Mouse (Mus musculus) forebrain, embryonic 14.5 days (tissue): ENCODE data around the gene Exosc2. TPM values are rescaled to one million over a fixed set of nuclear protein-coding genes. Genes with fewer than 3 reads are reported as not detected.
"Not testable (repeated sequence)": the region's sequence is repeated elsewhere in the genome, so short reads cannot be mapped to it uniquely, and the experiment has no call there.

ENCODE experiments used
- ATAC-seq: fragments of 200-750 bp; cut with Nextera tagmentation; 2 replicates; pipeline ENCODE4 v1.8.0; 2017; ENCODE audit warnings: mild to moderate bottlenecking, moderate library complexity
- DNase-seq: peaks from one replicate; pipeline ENCODE4 v3.0.0-alpha.2; 2015; ENCODE audit warnings: low spot score
- H3K27ac ChIP-seq: fragments of 300-500 bp; sonication (generic); 2 replicates; pipeline ENCODE4 v1.5.1; 2014; ENCODE audit warnings: low read depth, mild to moderate bottlenecking, control low read depth, low read length, moderate library complexity
- H3K27me3 ChIP-seq: fragments of 300-500 bp; sonication (generic); replicated peaks from 2 replicates; pipeline ENCODE4 v1.6.1; 2014; ENCODE audit warnings: low read length, control low read depth, mixed read lengths; ENCODE audit not compliant: control insufficient read depth, insufficient read depth
- H3K36me3 ChIP-seq: fragments of 300-500 bp; sonication (generic); 2 replicates; pipeline ENCODE4 v1.6.1; 2014; ENCODE audit warnings: low read length, control low read depth; ENCODE audit not compliant: control insufficient read depth, insufficient read depth
- H3K4me1 ChIP-seq: fragments of 300-500 bp; sonication (generic); 2 replicates; pipeline ENCODE4 v1.6.1; 2014; ENCODE audit warnings: antibody characterized with exemption, low read length, control low read depth; ENCODE audit not compliant: control insufficient read depth, insufficient read depth
- H3K4me2 ChIP-seq: fragments of 300-500 bp; sonication (generic); 2 replicates; pipeline ENCODE4 v1.6.1; 2014; ENCODE audit warnings: mild to moderate bottlenecking, control low read depth, low read length
- H3K4me3 ChIP-seq: fragments of 300-500 bp; sonication (generic); 2 replicates; pipeline ENCODE4 v1.5.1; 2014; ENCODE audit warnings: low read depth, low read length, control low read depth
- H3K9ac ChIP-seq: fragments of 300-500 bp; sonication (generic); 2 replicates; pipeline ENCODE4 v1.6.1; 2014; ENCODE audit warnings: mild to moderate bottlenecking, low read length, control low read depth, moderate library complexity
- H3K9me3 ChIP-seq: fragments of 300-500 bp; sonication (generic); replicated peaks from 2 replicates; pipeline ENCODE4 v1.6.1; 2016; ENCODE audit warnings: low read length, control low read depth, mixed read lengths; ENCODE audit not compliant: control insufficient read depth
- WGBS: fragments of 180-500 bp; shearing (Covaris S2); extraction: QIAGEN DNeasy Blood & Tissue Kit; methylation state at CpG from one replicate; pipeline ENCODE4 v1.1.7; 2014; 5-methylcytosine and 5-hydroxymethylcytosine counted together
- polyA plus RNA-seq: library from polyadenylated mRNA; unstranded; fragments of >200 nt; fragmentation: Nextera tagmentation; extraction: Ambion mirVana; gene quantifications from 2 replicates; pipeline ENCODE4 v1.2.1, GENCODE M21; 2014

The Exosc2 gene
- polyA plus RNA-seq, 1 experiment from 2014 or later, result 32.0 TPM

- Histone ChIP-seq H3K4me2 (no peak overlapping the region), H3K9me3 (no peaks in the 10 kb centered on the region; the same call in 1 of the 2 replicates), H3K27me3 (no peaks in the 10 kb centered on the region; the same call in 1 of the 2 replicates), H3K9ac (no peak overlapping the region), H3K27ac (no peak overlapping the region), H3K36me3 (no peaks in the 10 kb centered on the region), H3K4me1 (no peaks in the 10 kb centered on the region), H3K4me3 (no peak overlapping the region)
- 73% methylated on average over 8 of the region's 8 CpGs for WGBS
- DNase-seq (no peak), ATAC-seq (no peak)
These were observed 7.3 kb upstream of the Exosc2 start for GRCm38 (mm10) chr2:31662939-31663803.

GRCm38 (mm10) chr2:31663804-31664180 lies 6.7 kb upstream of the Exosc2 start:
- Histone ChIP-seq H3K27ac (no peak overlapping the region), H3K36me3 (no peaks in the 10 kb centered on the region), H3K27me3 (no peaks in the 10 kb centered on the region), H3K4me3 (no peak overlapping the region), H3K9ac (no peak overlapping the region), H3K4me2 (no peak overlapping the region), H3K4me1 (no peaks in the 10 kb centered on the region), H3K9me3 (no peaks in the 10 kb centered on the region; the same call in 1 of the 2 replicates)
- ATAC-seq, result no peak
- 96% methylated on average over 1 of the region's 1 CpGs for WGBS
- no peak for DNase-seq

- Histone ChIP-seq H3K9me3 (no peaks in the 10 kb centered on the region), H3K4me2 (no peak overlapping the region), H3K4me3 (no peak overlapping the region), H3K4me1 (peaks cover 2% of the 10 kb centered on the region; the same call in 1 of the 2 replicates), H3K27ac (no peak overlapping the region), H3K36me3 (no peaks in the 10 kb centered on the region), H3K9ac (no peak overlapping the region), H3K27me3 (no peaks in the 10 kb centered on the region)
- DNase-seq, result peak; percentile 41
- no peak for ATAC-seq
- 20% methylated on average over 4 of the region's 4 CpGs for WGBS
These were observed 3.2 kb upstream of the Exosc2 start for GRCm38 (mm10) chr2:31667332-31667731.

- 94% methylated on average over 6 of the region's 6 CpGs for WGBS
- DNase-seq (no peak), ATAC-seq (no peak)
- Histone ChIP-seq H3K27me3 (no peaks in the 10 kb centered on the region), H3K9ac (no peak overlapping the region), H3K4me3 (no peak overlapping the region), H3K4me2 (no peak overlapping the region), H3K36me3 (peaks cover 73% of the 10 kb centered on the region), H3K9me3 (no peaks in the 10 kb centered on the region), H3K27ac (no peak overlapping the region), H3K4me1 (no peaks in the 10 kb centered on the region)
These were observed 8.1 kb downstream of the Exosc2 start for GRCm38 (mm10) chr2:31678641-31679040.

GRCm38 (mm10) chr2:31681051-31681707 lies 10.7 kb downstream of the Exosc2 start:
- not testable (repeated sequence) for H3K4me1 ChIP-seq

GRCm38 (mm10) chr2:31681731-31682235 lies 11.3 kb downstream of the Exosc2 start:
- ATAC-seq, result no peak
- WGBS, result 87% methylated on average over 6 of the region's 6 CpGs
- no peak for DNase-seq
- Histone ChIP-seq H3K36me3 (peaks cover 43% of the 10 kb centered on the region), H3K27ac (no peak overlapping the region), H3K27me3 (no peaks in the 10 kb centered on the region), H3K9me3 (no peaks in the 10 kb centered on the region), H3K4me2 (no peak overlapping the region), H3K4me1 (no peaks in the 10 kb centered on the region), H3K4me3 (no peak overlapping the region), H3K9ac (no peak overlapping the region)

More at GRCm38 (mm10) chr2:31681051-31681707, 10.7 kb downstream of the Exosc2 start:
- H3K9ac ChIP-seq, DNase-seq, ATAC-seq, H3K9me3 ChIP-seq, H3K27ac ChIP-seq, H3K4me3 ChIP-seq, H3K27me3 ChIP-seq, H3K4me2 ChIP-seq: not testable (repeated sequence)
- 89% methylated on average over 15 of the region's 15 CpGs for WGBS
- H3K36me3 ChIP-seq, result peaks cover 49% of the 10 kb centered on the region

- no peaks in the 10 kb centered on the region for H3K4me1 ChIP-seq
- DNase-seq (peak; percentile 88), ATAC-seq (no peak)
- H3K9ac ChIP-seq, result no peak overlapping the region
- H3K27ac ChIP-seq, result no peak overlapping the region
- no peak overlapping the region for H3K4me2 ChIP-seq
- H3K9me3 ChIP-seq, result no peaks in the 10 kb centered on the region
- peaks cover 24% of the 10 kb centered on the region for H3K36me3 ChIP-seq
- WGBS, result 32% methylated on average over 2 of the region's 2 CpGs
- H3K4me3 ChIP-seq, result no peak overlapping the region
- H3K27me3 ChIP-seq, result no peaks in the 10 kb centered on the region
These were observed 13.2 kb downstream of the Exosc2 start for GRCm38 (mm10) chr2:31683666-31684065.

GRCm38 (mm10) chr2:31688074-31688925 lies 17.8 kb downstream of the Exosc2 start, which contains the start of gene Abl1:
Gene Abl1, plus strand, starts transcription at chr2:31688376.
- Histone ChIP-seq H3K9ac (peak within 1 kb of the TSS; percentile 94), H3K27ac (peak within 1 kb of the TSS; percentile 93), H3K36me3 (no peaks in the 10 kb centered on the region), H3K9me3 (no peaks in the 10 kb centered on the region), H3K4me2 (peak within 1 kb of the TSS; percentile 94), H3K4me3 (peak within 1 kb of the TSS; percentile 85), H3K27me3 (no peaks in the 10 kb centered on the region), H3K4me1 (peaks cover 20% of the 10 kb centered on the region)
- DNase-seq (peak; percentile 99), ATAC-seq (peak; percentile 100)
- under 1% methylated on average over 64 of the region's 64 CpGs for WGBS
